Mouse (Mus musculus): ENCODE measurements at regions not wholly inside any gene's neighbourhood (a gene's known extent, or its start where the extent isn't known, plus 50 kb on each side); places are given as distances from the start of the nearest gene placed in this dataset.

- peak in 1 of 2 experiments; percentile 25 for DNase-seq
Measured at GRCm38 (mm10) chr9:32906233-32906872, 270.3 kb downstream of the Ets1 start.

GRCm38 (mm10) chr9:32910641-32911040 lies 274.6 kb downstream of the Ets1 start:
- DNase-seq: no peak

- no peak for DNase-seq
Measured at GRCm38 (mm10) chr9:32915633-32916032, 279.6 kb downstream of the Ets1 start.

GRCm38 (mm10) chr9:32916731-32917130 lies 280.7 kb downstream of the Ets1 start:
- DNase-seq: no peak

- DNase-seq: no peak
Measured at GRCm38 (mm10) chr9:32923925-32924324, 287.9 kb downstream of the Ets1 start.

- no peak for DNase-seq
Measured at GRCm38 (mm10) chr9:32924333-32924886, 288.4 kb downstream of the Ets1 start.

GRCm38 (mm10) chr9:32925036-32925435 lies 289.0 kb downstream of the Ets1 start:
- no peak for DNase-seq

- no peak for DNase-seq
Measured at GRCm38 (mm10) chr9:32925720-32926595, 289.9 kb downstream of the Ets1 start.

GRCm38 (mm10) chr9:32927656-32928055 lies 291.6 kb downstream of the Ets1 start:
- no peak for DNase-seq

- no peak for DNase-seq
Measured at GRCm38 (mm10) chr9:32928289-32929000, 292.4 kb downstream of the Ets1 start.

- no peak for DNase-seq
Measured at GRCm38 (mm10) chr9:32929331-32929730, 293.3 kb downstream of the Ets1 start.

GRCm38 (mm10) chr9:32929826-32930225 lies 293.8 kb downstream of the Ets1 start:
- DNase-seq: no peak

- no peak for DNase-seq
Measured at GRCm38 (mm10) chr9:32931266-32932005, 295.4 kb downstream of the Ets1 start.

GRCm38 (mm10) chr9:32933237-32934071 lies 297.4 kb downstream of the Ets1 start:
- peak in 1 of 2 experiments; percentile 41 for DNase-seq

GRCm38 (mm10) chr9:32934436-32934835 lies 298.4 kb downstream of the Ets1 start:
- DNase-seq: no peak

GRCm38 (mm10) chr9:32936462-32936861 lies 300.4 kb downstream of the Ets1 start:
- DNase-seq: peak; percentile 53 to 59

- DNase-seq: no peak
Measured at GRCm38 (mm10) chr9:32937391-32937790, 301.4 kb downstream of the Ets1 start.

GRCm38 (mm10) chr9:32938857-32939256 lies 302.8 kb downstream of the Ets1 start:
- no peak for DNase-seq

GRCm38 (mm10) chr9:32939626-32940025 lies 303.6 kb downstream of the Ets1 start:
- no peak for DNase-seq

- DNase-seq: peak; percentile 87 to 90
Measured at GRCm38 (mm10) chr9:32940111-32940813, 304.2 kb downstream of the Ets1 start.

Data from kidney, postnatal 4 days (tissue).